Mouse (Mus musculus): ENCODE data around the gene Mapk8ip3.
"Not testable (repeated sequence)": the region's sequence is repeated elsewhere in the genome, so short reads cannot be mapped to it uniquely, and the experiment has no call there.

Gene Mapk8ip3

DNA sequence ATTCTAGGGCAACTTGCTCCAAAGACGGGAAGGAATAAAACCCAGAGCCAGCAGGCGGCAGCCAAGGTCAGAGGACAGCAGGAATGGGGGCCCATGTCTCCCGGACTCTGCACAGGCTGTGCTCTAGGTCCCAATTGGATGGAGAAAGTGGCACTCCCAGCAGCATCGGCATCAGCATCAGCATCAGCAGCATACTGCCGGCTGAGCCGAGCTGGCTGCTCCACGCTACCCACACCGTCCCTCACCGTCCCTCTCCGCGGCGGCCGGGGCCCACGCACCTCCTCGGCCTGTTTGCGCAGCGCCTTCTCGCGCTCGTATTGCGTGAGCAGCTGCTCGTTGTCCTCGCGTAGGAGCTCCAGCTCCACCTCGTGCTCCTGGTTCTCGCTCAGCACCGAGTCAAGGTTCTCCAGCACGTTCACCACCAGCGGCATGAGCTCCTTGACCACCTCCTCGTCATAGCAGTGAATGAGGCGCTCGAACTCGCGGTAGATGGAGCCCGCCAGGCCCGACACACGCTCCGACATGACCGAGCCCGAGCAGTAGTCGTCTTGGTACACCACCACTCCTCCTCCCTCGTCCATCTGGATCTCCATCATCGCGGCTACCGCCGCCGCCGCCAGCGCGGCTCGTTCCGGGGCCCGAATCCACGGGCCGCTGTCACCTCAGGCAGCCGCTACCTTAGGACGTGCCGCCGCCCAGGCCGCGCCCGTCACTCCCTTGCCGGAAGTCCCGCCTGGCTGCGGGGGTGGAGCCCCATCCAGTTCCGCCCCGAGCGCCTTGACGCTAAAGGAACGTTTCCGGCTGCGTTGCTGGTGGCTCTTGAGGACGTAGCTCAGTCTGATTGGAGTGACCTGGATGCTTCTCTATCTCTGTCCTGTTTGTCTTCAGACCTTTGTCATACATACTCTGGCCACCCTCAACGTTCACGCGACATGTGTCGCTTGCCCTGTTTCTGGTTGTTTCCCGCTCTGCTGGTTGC is at the start of gene Mapk8ip3:
Gene Mapk8ip3, minus strand, starts transcription at position 719 of the 979 bp plus-strand sequence.
- peak; percentile 95 to 96 for DNase-seq (ENCODE audit: low spot score in 2 of 2)

DNA sequence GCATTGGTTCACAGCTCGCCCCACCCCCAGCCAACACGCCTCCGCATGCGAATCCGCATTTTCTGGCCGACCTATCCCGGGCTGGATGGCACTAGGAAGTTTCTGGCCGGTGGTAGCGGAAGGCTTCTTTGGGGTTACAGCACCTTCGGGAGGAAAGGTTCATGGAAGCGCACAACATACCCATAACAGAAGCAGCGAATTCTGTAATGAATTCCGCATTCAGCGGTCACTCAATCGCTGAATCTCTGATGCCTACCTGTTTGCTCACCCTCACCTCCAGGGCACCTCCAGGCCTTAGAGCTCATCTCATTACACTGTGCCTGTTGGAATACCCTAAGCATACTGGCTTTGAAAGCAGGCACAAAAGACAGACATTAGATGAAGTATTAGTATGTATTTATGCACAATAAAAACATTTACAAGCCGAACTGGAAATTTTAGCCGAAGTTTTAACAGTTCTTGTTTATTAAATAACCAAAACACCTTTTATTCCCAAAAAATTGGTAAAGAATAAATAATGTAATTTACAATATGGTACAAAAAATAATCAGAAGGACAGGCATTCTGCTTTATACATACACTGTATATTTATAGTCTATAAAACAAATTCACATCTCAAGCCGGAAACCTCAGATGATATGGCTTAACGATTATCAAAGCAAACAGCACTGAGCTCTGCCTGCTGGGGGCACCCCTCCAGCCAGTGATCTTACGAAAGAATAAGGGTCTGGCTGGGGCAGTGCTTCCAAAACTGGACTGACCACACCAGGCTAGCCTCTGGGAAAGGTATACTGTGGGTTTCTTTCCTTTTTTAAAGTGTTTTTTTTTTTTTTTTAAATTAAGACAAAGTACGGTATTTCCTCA is 24.3 kb upstream of the Mapk8ip3 start:
- no peak for DNase-seq (ENCODE audit: low spot score in 2 of 2)

DNA sequence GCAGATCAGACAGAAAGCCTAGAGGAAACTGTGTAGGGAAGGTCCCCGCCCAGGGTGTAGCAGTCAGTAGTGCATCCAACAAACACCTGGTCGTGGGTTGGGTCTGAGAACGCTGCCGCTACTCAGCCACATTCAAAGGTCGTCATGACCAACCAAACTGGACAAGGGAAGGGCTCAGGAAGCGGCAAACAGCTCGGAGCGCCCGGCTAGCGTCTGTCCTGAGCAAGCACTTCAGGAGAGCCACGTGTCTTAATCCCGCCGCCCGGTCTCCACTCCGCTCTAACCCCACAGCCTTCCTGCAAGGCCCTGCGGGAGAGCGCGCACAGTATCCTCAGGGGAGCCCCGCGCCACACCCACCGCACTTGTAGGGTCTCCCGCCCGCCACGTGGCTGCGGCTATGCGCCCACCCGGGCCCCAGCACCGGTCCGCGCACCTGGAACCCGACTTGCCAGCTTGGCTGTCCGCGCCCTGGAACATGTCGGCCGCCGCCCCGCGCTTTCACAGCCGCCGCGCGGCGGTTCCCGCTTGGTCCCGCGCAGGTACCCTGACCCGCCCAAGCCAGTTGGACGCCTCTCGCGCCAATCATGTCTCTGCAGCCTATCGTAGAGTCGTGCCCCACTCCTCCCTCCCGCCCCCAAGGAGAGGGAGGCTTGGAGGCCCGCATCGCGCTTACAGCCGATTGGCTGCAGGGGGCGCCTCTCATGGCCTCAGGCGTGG is 23.5 kb upstream of the Mapk8ip3 start, which contains the start of gene Jpt2:
Gene Jpt2, minus strand, starts transcription at position 555 of the 717 bp plus-strand sequence.
- peak; percentile 97 for DNase-seq (ENCODE audit: low spot score in 2 of 2)

DNA sequence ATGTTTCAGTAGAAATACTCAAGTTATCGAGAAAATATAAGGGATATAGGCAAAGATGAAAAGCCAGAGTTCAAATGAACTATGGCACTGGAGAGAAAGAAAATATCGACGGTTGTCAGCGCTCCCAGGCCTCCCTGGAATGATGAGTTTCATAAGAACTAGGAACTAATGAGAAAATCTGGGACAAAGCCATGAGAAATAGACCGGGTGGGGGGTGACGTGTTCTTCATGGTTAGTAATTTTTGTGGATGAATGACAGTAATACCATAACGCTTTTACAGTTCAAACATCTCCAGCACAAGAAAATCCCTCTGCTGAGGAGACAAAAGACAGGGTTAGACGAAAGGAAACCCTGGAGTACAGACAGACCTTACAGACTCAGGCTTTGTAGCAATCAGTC is 22.6 kb upstream of the Mapk8ip3 start:
- DNase-seq (ENCODE audit: low spot score in 2 of 2), result no peak

DNA sequence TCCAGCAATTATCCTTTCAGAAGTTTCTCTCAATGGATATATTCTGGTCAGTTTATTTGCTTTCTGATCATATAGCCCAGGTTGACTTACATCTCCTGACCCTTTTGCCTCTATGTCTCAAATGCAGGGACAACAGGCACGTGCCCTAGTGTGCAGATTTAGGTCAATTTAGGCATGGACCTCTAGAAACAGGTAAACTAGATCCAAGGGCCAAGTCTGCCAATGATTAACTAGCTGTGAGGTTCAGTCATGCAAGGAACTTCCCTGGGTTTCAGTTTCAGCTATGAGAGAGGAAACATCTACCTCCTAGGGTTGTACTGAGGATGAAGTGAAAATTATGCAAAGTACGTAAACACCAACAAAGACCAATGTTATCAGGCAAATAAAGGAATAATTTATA is 16.5 kb upstream of the Mapk8ip3 start:
- DNase-seq (ENCODE audit: low spot score in 2 of 2), result no peak

DNA sequence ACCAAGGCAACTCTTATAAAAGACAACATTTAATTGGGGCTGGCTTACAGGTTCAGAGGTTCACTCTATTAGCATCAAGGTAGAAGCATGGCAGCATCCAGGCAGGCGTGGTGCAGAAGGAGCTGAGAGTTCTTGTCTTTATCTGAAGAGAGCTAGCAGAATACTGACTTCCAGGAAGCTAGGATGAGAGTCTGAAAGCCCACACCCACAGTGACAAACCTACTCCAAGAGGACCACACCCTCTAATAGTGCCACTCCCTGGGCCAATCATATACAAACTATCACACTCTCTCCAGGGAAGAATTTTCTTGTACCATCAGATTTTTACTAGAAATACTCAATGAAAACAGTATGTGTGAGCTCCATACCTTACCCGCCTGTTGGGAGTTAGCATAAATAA is 13.9 kb upstream of the Mapk8ip3 start:
- no peak for DNase-seq (ENCODE audit: low spot score in 2 of 2)

DNA sequence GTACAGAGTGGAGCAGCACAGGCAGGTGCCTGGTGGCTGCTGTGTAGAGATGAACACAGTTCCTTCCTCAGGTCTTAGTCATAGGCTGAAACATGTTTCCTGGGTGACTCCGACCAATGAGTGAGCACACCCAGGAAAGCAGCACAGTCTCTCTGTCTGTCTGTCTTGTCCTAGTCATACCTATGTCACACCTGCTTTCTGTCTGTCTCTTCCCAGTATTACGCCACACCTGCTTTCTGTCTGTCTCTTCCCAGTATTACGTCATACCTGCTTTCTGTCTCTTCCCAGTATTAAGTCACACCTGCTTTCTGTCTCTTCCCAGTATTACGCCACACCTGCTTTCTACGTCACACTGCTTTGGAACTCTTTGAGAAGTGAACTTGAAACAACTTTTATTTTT is 11.4 kb upstream of the Mapk8ip3 start:
- no peak for DNase-seq (ENCODE audit: low spot score in 2 of 2)

DNA sequence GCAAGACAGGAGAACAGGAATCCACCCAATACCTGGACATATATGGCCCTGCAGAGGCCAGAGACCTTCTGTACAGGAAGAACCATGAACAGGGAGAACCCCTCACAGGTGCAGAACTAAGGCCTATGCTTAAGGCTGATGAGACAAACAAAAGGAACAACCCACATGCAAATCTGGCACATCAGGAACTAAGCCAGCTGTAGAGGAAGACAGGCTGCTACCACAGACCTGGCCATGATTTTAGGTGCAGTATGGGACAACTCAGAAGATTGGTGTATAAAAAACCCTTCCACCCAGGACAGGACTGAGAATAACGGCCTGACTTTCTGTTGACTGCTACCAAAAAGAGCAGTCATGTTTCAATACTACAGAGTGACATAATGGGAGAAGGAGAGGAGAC is 6.8 kb upstream of the Mapk8ip3 start:
- DNase-seq (ENCODE audit: low spot score in 2 of 2), result not testable (repeated sequence)

DNA sequence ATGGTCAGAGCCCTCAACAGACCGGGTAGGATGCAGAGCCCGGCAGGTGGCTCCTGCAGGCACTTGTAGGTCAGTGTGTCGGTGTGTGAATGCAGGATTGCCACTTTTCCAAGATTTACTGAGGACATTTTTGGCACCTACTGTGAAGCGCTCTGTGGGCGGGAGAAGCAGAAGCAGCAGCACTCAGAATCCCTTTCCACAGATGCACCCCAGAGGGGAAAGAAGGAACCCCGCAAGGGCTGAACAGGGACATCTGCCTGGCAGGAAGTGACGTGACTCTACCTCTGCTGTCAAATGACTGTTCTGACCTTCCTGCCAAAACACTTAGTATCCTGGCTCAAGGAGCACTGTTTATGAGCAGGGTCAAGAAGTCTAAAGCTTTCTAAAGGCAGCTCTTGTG is 6.3 kb upstream of the Mapk8ip3 start:
- DNase-seq (ENCODE audit: low spot score in 2 of 2), result peak; percentile 52 to 83

DNA sequence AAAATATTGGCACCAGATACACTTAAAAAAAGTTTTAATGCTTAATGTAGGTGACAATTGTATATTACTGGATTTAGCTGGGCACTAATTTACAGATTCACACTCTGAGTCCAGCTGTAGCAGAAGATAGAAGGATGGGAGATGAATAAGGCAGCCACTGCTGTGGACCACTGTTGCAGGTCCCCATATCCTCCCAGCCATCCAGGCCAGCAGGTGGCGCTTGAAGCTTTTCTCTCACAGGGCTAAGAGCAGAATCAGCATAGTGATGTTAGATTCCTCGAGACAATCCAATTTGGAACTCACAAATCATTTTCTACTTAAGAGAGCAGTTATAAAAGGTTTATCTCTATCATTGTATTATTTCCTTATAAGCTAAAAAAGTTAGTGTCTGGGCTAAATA is 5.7 kb upstream of the Mapk8ip3 start:
- DNase-seq (ENCODE audit: low spot score in 2 of 2), result peak in 1 of 2 experiments; percentile 33

DNA sequence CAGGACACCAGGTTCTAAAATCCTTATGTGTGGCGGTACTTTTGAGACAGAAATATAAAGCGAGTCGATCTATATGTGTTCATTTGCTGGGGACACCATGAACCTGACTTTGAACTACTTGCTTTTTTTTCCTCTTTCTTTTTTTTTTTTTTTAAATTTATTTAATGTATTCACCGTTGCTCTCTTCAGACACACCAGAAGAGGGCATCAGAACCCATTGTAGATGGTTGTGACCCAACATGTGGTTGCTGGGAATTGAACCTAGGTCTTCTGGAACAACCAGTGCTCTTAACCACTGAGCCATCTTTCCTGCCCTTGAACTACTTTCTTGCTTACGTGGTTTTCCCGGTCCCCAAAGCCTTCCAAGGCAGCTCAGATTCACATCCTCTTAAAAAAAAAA is 489 bp upstream of the Mapk8ip3 start:
- DNase-seq (ENCODE audit: low spot score in 2 of 2), result no peak

DNA sequence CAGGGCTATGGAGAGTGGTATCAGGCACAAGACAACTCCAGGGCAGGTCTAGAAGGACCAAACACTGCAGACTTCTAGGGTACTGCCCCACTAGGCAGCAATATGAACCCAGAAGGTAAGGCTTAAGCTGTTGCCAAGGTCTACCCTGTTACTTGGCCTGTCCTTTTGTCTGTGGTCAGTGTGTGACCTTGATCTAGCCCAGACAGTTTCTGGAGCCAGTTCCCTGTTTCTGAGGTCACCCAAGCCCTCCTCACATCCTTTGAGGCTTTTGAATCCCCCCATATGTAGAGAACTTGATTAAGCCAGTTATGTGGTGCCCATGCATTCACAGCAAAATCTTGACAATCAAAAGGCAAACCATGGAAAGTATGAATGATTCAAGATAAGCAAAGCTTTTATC is 1.1 kb downstream of the Mapk8ip3 start:
- no peak for DNase-seq (ENCODE audit: low spot score in 2 of 2)

DNA sequence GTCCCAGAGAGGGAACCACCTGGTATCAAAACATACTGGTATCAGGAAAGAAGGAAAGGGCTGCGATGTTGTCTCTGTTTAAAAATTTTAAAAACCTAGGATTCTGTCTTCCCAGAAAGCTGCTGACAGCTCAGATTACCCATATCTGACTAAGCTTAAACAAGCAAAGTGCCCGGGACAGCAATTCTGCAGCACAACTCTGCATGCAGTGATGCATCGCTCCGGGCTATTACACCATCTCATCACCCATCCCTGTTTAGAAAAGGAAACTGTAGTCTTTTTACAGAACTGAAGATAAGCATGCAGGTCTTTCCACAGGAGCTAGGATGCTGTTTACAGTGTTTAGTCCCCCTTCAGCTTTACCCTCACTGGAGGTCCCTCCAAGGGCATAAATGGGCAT is 1.9 kb downstream of the Mapk8ip3 start:
- DNase-seq (ENCODE audit: low spot score in 2 of 2), result no peak

DNA sequence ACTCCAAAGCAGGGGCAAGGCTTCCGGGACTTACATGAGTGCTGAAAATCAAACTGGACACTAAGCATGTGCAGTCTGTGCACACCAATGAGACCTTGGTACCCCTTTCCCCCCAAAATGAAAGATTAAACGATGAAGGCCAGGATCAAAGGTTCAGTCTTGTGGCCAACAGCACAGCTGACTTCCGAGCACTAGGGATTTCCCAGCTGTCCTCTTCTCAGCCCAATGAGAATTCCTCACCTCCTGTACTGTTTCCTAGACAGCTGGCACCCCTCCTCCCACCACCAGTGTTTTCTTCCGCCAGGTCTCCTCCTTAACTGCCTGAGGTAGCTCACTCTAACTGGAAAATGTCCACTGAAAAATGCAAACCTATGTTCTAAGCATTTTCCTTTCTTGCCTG is 3.6 kb downstream of the Mapk8ip3 start:
- DNase-seq (ENCODE audit: low spot score in 2 of 2), result no peak

DNA sequence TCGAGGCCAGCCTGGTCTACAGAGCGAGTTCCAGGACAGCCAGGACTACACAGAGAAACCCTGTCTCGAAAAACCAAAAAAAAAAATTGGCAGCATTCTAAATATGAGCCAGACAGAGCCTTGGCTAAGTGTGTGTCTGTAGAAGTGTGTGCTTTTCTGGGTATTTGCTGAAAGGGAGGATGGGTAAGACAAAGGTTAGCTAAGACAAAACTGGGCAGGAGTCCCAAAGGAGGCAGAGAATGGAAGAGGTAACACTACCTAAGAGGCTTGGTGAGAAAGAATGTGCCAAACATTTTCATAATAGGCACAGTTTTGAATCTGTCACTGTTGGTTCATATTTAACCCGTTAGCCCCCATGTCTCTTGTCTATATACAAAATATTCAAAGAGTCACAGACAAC is 4.3 kb downstream of the Mapk8ip3 start:
- DNase-seq (ENCODE audit: low spot score in 2 of 2), result no peak

DNA sequence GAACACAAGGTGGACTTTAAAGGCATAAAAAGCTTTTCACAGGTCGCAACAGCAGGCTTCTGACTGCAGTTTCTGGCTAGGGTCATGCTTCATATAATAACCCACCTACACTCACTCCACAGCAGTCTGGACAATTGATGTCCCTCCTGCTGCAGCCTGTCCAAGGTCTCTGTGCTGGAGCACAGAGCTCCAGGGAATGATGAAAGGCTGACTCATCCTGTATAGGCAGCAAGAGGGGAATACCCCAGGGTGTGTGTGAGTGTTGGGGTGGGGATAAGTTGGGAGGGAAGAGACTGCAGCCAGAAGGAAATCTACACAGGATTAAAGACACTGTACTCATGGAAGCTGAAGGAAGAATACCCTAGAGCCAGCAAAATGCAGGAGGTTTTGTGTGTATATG is 7.3 kb downstream of the Mapk8ip3 start:
- no peak for DNase-seq (ENCODE audit: low spot score in 2 of 2)

DNA sequence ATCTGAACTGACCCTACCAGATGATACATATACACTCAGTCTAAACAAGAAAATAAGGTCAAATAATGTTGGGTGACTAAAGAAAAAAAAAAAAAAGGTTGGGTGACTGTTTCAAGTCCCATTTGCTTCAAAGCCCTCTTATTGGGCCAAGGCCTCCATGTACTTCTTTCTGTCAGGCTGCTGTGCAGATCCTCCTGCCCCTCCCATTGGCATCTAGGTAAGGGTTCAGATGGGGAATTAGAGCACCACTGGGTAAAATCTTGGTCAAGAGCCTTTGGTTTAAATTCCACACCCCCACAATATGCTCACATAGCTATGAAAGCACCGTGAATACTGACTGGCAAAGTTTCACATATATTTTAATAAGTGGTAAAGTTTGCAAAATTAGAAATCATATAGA is 13.5 kb downstream of the Mapk8ip3 start:
- DNase-seq (ENCODE audit: low spot score in 2 of 2), result no peak

DNA sequence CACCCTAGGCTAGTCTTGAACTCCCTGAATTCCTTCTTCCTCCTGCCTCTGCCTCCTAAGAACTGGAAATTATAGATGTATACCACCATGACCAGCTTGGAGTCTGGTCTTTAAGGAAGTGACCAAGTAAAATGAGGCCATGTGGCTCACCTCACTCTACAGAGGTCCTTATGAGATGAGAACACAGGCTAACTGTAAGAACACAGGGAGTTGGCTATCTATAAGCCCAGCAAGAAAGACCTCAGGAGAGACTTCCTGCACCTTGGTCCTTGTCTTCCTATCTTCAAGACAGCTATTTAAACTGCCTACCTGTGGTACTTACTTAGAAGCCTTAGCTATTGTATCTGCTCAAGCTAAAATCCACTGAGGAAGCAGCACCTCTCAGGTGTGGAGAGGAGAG is 22.8 kb downstream of the Mapk8ip3 start:
- DNase-seq (ENCODE audit: low spot score in 2 of 2), result no peak

DNA sequence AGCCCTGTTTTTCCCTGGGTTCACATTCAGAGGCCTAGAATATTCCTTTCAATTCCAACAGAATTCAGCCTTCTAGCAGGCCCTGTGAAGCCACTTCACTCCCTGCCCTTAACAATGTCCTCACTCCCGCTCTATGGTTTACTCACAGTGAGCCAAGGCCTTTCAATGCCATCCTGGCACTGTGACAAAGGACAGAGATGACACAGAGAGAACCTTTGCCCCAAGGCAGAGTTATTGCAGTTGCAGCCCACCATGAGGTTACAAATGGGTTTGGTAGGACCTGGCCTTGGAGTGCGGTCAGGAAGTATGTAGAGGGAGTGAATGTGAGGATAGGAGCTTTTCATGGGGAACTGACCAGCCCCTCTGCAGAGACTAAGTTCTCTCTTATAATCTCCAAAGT is 29.2 kb downstream of the Mapk8ip3 start:
- DNase-seq (ENCODE audit: low spot score in 2 of 2), result no peak

DNA sequence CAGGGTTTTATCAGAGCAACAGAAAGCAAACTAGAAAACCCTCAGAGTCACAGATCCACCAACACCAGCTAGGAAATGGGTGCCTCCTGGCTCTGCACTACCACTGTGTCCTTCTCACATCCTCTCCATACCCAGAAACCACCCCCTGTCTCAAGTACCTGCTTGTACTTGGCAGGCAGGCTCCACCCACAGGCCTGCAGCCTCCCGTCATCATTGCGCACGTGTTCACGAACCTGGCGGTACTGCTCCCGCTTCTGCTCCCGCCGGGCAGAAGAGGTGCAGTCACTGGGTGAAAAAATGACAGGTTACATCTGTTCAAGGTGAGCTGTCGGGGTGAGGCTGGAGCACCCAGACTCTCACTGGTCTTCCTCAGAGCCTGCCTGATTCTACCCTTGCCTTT is 33.0 kb downstream of the Mapk8ip3 start:
- DNase-seq (ENCODE audit: low spot score in 2 of 2), result no peak

DNA sequence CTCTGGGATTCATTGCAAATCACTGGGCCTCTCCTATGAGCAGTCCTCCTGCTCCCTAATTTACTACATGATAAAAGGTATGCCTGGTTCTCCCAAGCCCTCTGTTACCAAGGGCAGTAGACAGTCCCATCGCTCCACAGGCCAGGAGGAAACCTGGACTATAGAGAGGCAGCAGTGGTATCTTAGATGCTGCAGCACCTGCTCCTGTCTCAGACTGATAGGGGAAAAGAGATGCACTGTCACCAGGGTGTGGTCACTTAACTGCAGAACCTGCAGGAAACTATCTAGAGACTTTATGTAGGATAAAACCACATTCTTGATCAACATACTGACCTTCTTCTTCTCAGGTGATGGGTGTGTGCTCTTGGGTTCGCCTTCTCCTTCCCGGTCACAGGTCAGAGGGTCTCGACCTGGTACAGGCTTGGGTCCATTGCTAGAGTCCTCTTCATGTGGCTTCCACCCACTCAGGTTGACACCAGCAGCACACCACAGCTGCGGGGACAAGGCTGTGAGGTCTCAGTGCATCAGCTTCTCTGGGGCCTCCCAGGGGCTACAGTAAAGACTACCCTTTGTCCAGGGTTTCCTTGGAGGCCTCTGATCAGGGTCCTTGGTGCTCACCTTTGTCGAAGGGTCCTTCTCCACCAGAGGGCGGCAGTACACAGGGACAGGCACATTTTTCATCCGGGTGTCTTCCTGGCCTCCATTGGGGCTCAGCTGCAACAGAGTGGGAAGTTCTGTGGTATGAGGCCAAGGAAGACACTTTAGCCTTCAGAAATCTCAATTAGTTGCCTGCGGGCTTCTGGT is 33.9 kb downstream of the Mapk8ip3 start:
- DNase-seq (ENCODE audit: low spot score in 2 of 2), result no peak
